Mouse (Mus musculus) WW6 (cell line): ENCODE results near the gene Irf2.

ENCODE experiments used
- DNase-seq: peaks from one replicate; pipeline ENCODE4 v3.0.0-alpha.2; 2013; ENCODE audit warnings: low read depth, low spot score

Irf2 gene

DNA sequence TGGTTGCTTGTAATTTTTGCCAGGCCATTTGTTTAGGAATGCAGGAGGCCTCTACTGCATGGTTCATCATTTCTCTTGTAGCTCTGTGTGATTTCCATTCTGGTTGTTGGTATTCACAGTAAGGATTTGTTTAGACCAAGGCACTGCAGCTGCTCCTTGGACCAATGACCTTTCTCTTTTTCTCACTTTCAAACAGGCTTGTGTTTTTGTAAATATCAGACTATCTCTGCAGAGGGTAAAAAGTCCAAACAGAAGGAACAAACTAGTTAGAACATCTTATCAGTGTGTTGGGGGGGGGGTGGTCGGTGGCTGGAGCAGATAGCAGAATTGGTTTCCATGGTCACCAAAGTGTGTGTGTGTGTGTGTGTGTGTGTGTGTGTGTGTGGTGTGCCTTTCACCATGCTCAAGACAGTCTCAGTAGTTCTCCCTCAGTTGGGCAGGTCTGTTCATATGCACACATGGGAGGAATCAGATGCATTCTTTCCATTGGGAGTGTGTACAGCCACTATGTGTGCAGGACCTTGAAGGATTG lies 61.7 kb downstream of the Irf2 start:
- DNase-seq: no peak

DNA sequence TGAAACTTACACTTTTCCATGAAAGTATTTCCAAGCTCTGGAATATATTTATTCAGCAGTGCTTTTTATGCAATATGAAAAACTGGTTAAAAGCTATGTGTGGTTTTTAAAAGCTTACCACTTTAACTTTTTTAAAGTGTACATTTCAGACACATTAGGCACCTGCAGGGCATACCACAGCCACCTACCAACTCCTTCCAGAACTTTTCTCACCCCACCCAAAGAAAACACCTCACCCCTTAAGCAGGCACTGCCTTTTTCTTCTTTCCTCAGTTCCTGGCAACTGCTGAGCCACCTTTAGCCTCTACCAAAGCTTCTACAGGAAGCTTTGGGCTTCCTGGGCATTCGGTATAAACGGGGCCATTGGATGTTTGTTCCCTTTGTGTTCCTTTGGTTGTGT lies 62.5 kb downstream of the Irf2 start:
- no peak for DNase-seq

DNA sequence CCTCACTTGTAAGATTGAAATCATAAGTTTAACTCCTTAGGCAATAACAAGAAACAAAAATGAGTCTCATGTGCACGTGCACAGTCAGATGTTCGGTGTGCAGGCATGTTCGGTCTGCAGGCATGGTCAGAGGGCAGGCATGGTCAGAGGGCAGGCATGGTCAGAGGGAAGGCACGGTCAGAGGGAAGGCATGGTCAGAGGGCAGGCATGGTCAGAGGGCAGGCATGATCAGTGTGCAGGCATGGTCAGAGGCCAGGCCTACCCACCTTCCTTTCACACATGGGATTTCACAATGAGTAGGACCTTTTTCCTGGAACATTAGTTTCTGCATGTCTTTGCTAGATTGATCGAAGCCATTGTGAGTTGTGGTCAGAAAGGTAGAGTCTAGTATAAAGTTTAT lies 65.2 kb downstream of the Irf2 start:
- DNase-seq: no peak

DNA sequence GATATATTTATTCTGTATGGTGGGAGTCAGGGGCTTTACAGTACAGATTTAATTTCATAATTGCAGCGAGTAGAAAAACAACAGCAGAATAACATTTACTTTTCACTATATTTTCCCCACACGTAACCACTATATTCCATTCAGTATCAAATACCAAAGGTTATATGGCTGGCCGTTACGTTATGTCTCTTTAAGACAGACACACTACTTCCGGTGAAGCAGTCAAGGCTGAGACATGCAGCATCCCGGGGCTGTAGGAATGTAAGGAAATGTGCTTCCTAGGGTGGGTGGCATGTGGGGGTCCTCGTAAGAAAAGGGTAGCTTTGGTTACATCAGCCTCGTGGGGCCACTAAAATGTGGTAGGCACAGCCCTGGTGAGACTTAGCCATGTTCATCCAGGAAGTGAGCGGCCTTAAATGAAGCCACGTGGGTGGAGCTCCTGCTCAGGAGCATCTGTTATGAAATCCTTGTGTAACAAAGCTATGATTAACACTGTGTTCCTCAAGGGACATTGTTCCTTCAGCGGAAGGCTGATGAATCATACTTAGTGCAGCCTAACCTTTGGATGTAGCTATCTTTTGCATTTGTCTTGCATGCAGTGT lies 71.6 kb downstream of the Irf2 start:
- DNase-seq: no peak

DNA sequence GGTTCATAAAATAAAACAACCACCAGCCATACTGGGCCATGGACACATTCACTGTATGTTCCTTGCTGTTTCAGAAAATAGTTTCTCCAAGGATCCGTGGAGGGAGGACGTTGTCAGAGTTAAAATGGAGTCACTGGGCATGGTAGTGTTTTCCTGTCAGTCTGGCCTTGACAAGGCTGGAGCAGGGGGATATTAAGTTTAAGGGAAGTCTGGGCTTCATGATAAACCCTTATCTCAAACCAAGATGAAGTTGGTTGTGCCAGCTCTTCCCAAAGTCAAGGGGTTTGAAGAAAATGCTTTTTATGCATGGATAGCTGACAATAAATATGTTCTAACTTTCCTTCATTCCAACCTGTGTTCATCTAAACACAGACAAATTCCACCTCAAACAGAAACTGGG lies 72.4 kb downstream of the Irf2 start:
- no peak for DNase-seq

DNA sequence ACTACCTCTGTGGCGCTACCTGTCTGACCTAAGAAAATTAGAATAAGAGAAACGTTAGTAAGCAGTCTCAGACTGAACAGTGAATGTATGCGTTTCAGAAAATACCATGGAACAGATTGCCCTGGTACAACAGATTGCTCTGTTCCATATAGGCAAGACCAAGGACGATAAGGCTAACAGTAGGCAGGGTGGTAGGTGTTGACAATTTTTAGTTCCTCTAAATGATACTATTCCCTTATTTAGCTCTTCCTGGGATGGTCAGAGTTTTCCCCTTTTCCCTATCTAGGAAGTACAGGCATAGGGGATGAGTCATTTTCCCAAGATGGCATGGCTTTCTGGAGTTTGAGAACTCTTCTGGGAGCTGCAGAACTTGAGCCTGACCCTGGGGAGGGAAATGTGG lies 73.4 kb downstream of the Irf2 start:
- no peak for DNase-seq

DNA sequence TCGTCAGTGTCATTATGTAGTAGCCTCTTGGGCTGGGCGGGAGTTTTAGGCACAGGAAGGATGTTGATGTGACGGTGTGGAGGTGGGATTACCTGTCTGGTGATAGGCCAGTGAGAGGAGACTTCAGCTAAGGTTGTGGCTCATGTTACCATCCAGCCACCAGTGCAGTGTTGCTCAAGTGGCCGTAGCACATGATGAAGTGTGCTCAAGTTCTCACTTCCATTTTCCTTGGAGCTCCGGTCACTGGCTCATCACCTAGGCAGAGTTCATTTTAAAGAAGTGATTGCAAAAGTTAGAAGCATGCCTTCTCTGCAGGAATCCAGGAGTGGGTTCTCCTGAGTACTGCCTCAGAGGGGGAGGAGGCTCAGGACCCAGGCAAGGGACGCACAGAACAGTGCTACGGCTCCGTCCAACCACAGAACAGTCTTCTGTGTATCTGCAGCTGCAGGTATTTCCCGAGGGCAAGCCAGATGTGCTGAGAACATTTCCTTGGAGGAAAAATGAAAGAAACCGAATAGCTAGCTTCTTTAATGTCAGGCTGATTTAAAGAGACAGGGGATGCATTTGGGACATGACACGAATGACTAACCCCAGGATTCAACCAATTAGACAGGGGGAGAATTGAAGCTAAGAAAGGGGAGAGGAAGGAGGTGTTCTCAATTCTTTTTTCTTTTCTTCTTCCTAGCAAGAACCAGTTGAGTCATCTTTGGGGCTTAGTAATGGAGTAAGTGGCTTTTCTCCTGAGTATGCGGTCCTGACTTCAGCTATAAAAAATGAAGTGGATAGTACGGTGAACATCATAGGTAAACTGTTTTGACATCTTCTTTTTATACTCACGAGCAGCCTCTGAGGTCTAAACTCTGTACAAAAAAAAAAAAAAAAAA lies 78.8 kb downstream of the Irf2 start:
- no peak for DNase-seq

DNA sequence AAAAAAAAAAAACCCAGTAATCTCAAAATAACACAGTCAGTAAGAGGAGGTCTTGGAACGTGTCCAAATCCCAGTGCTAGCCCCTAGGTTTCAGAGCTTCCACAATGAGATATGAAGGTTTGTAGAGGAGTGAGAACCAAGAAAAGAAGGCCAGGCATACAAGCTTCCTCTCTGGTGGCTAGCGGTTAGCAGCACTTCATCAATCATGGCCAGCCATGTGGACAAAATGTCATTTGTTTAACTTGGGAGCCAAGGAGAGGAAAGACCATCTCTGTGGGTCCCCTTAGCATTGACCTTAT lies 79.4 kb downstream of the Irf2 start:
- no peak for DNase-seq

DNA sequence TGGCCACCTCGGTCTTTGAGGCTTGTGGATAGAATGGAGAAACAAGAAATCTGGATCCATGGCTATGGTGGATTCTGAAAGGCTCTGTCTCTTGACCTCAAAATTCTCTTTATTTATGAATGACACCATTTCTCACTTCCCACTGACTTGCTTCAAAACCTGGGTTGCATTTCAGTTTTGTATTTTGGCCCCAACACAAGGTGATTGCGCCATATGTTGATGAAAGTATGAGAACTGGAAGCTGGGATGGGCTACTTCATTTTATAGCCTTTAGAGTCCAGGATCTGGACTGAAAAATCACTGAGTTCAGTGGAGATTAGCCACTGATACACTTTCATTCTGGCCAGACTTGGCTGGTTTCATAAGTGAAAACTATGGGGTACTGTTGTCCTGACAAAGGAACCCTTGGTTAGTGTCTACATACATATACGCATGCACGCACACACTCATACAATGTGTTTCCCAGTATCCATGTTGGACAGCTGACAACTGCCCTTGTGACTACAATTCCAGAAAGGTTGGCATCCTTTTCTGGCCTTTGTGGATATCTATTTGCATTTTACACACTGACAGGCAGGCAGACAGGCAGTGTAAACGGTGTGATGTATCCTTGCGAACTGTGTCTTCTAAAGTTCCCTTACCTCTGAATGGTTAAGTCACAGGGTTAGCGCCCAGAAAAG lies 89.3 kb downstream of the Irf2 start:
- DNase-seq: no peak

DNA sequence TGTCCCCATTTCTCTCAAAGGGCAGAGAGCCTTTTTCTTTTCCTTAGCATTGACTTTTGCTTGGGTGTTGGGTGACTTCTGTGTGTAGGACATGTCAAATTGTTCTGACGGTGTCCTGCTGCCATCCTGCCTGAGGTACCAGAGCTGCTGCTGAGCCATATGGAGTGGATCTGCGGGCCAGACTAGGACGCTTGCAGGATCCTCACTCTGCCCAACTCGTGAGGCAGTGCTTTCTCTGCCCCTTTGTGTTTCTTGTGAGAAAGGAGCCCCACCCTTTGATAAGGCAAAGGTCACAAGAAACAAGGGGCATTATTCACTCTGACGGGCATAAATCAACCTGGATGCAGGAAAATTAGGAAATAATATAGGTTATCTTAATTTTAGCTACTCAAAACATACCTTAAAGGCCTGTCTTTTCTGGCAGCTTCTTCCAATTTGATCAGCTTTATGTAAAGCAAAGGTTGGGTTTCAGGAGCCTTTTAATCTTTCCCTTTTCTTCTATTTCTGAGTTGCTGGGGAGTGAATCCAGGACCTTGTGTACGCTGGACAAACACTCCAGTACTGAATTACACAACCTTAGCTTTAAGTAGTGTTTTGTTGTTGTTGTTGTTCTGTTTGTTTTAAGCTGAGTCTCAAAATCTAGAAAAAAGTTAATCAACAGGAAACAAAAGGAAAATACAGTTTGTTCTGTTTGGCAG lies 90.0 kb downstream of the Irf2 start:
- no peak for DNase-seq

DNA sequence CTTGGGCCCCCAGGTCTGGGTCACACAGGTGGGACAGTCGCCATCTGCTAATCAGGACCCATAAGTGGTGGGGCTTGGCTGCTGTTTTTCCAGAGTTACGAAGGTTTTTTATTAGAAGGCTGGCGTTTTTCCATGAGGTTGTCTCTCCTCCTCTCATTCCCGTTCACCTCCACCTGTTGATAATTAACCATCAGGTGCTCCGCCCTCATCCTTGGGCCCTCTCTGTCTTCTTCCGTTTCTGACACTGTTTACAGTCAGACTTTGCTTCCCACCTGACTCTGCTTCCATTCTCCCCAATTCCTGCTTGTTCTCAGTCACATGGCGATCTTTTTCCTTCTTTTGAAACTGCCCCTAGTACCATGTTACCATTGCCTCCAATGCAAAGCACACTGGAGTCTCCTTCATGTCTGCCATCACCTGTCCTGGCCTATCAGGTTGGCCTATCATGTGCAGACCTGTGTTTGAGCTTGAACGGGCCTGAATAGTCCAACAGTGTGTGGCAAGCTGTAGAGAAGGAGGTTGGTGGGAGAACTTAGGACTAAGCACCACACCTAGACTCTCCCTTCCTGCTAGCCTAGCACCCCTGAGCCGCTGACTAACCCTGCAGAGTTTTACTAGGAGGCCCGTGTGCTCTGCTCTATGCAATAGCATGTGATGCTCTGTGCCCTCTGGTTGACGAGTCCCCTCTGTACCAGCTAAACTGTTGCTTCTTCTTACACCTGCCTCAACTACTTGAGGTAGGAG lies 90.8 kb downstream of the Irf2 start:
- DNase-seq: no peak

DNA sequence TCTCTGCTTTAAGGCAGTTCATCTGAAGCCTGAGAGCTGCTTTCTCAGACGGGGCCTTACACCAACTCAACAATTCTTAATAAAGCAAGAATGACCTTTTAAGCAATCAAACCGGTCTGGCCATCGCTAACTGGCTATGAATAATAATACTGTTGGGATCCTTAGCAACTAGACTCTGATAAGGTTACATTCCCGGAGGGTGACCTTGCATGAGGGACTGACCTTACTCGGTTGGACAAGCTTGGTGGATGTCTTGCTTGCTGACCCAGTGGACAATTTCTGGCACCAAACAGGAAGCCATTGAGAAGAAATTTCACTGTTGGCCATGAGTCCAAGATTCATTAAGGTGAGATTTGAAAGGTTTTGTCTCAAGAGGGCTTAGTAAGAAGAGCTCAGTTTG lies 92.4 kb downstream of the Irf2 start:
- DNase-seq: no peak

DNA sequence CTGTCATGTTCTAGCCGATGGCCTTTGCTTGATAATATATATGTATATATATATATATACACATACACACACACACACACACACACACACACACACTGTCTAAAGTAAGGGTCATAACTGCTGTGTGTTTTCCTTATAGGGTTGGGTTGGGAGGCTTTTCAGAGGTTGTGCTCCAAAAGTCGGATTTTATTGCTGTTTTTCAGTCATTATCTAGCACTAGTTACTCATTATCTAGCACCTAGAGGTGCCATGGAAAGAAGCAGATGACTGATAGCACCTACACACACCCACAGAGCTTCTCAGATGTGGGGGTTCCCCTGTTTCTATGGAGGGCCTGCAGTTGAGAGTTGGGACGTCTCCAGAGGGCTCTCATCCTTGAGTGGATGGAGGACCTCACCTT lies 92.9 kb downstream of the Irf2 start:
- no peak for DNase-seq

DNA sequence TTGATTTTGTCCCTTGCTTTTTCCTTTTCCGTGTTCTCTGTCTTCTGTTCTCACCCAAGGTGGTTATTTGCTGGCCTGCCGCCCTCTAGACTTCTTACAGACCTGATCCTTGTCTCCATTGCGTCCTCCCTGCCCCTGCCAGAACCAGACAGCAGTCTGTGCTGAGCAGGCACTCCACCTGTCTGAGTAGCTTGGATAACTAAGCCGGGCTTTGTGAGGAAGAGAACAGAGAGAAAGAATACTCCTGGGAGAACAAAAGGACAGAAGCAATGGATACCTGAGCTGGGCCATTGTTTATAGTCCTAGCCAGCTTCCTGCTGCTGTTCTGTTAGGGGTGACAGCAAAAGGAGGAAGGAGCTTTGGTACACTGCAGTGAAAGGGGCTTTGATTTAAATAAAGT lies 94.2 kb downstream of the Irf2 start:
- DNase-seq: no peak

DNA sequence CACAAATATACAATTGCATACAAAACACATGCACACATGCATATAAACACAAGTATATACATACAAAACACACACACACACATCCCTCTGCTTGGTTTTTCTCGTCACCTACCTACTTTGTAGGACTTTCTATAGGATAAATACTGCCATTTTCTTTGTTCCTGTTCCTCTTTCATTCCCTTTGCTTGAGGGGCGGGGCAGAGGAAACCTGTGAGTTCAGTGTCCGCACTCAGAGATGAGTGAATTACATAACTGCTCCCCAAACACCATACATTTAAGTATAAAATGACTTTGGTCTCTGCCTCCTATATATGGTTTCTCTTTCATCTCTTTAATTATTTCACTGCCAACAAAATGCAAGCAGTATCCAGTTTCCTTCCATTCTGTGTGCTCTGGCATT lies 94.9 kb downstream of the Irf2 start:
- no peak for DNase-seq

DNA sequence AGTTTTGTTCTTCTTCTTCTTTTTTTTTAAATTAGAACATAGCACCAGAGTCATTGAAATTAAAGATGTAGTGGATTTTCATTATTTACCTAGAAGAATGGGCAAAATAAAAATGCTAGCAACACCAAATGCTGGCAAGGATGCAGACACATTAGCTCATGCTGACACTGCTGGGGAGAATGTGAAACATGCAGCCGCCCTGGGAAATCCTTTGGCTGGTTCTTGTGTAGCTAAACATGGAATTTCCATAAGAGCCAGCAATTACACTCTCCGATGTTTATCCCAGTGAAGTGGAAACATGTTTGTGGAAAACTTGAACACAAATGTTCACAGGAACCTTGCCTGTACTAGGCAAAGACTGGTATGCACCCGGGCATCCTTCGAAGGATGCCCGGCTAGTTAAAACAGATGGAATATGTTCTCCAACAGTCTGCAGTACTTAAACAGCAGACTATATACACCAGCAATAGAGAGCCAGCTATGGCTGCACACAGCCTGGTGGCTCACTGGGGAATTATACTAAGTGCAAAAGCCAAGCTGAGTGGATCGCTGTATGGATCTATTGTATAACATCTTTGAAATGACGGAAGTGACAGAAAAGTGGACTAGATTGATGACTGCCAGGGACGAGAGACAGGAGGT lies 96.6 kb downstream of the Irf2 start:
- DNase-seq: no peak

DNA sequence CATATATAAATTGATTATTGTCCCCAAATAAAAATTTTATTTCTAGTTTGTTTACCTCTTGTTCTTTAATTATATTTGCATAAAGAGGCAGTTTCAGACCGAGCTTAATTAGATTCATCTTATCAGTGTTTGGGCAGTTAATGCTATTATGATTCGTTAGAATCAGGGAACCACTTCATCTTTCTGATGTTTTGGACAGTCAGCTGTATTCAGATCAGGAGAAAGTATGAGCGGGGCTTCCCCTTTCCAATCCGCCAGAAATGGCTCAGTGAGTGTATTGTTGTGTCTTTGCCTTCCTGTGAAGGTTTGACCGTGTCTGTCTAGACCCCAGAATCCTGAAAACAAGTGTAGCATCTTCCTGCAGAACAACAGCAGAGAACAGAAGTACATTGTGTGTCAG lies 97.4 kb downstream of the Irf2 start:
- no peak for DNase-seq

DNA sequence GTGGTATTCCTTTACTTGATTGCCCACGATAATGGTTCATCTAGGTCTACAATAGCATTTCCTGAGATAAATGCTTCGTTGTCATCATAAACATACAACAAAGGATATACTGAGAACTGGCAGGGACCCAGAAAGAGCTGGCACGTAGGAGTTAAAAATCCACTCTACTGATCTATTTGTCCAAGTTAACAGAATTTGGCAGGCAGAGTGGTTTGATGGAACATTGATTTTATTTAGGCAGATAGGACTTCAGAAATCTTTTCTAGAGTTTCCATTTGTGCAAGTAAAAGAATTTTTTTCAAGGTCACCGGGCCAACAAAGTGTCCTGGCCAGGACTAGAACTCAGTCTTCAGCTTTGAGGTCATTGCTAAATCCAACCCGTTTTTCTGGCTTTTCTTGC lies 98.5 kb downstream of the Irf2 start:
- DNase-seq: no peak

DNA sequence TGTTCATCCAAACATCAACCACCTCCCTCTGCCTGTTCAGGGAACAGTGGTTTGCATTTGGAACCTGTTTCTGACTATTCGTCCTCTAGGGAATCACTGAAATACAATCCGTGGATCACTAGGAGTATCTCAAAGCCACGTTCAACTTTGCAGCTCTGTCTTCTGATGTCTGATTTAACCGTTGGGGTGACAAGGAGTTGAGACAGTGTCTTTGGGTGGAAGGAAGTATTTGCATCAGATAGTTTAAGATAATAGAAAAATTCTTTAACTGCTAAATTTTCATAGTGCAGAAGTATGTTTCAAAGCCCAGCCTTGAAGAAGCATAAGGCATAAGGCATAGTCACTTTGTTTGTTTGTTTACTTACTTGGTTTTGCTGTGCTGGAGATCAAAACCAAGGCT lies 100.9 kb downstream of the Irf2 start:
- no peak for DNase-seq

DNA sequence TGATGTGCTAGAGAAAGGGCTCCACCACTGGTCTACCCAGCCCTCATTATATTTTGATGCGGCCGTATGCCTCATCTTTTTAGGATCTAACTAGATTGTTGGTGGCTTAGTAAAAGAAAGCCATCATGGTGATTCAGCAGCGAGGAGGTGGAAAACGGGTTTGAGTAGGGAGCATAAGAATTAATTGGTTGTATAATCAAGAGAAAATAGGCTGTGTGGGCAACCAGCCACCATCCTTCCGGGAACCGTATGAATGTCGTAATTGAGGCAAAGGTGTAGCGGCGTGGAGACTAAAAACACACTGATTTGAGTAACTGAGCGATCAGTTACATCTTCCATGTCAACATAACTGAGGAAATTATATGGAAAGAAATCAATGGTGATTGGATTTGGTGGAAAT lies 101.3 kb downstream of the Irf2 start:
- DNase-seq: no peak

DNA sequence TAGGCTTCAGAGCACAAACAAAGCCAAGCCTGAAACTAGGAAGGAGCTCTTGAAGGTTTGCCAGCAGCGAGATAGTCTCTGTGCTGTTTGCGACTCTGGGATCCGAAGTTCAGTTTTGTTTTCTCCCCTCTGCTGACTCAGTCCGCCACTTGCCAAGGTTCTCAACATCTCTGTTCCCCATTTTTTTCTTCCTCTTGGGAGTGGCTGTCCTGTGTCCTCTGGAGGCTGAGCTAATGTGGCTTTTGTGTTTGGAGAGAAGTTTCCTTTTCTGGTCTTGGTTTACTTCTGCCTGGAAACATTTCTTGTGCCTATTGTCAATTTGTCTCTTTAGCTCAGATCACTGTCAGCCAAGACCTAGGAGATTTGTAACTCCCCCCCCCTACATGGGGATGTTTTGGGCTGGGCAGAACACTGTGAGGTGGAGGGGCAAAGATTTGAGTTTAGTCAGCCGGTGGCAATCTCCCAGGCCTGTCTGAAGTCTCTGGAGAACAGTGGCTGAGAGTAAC lies 103.2 kb downstream of the Irf2 start:
- no peak for DNase-seq
